Mouse (Mus musculus) hindbrain, embryonic 14.5 days (tissue): ENCODE data around the gene Zdhhc13. TPM values are rescaled to one million over a fixed set of nuclear protein-coding genes. Genes with fewer than 3 reads are reported as not detected.

Experiments used
- ATAC-seq: fragments of 200-750 bp; cut with Nextera tagmentation; 2 replicates; pipeline ENCODE4 v1.8.0; 2017; ENCODE audit warnings: moderate number of reproducible peaks, mild to moderate bottlenecking, moderate TSS enrichment, moderate library complexity; ENCODE audit not compliant: low FRiP score
- DNase-seq: peaks from one replicate; pipeline ENCODE4 v3.0.0-alpha.2; 2015; ENCODE audit warnings: low spot score
- H3K27ac ChIP-seq: fragments of 300-500 bp; sonication (generic); 2 replicates; pipeline ENCODE4 v1.5.1; 2014; ENCODE audit warnings: mild to moderate bottlenecking, moderate library complexity
- H3K27me3 ChIP-seq: fragments of 300-500 bp; sonication (generic); 2 replicates; pipeline ENCODE4 v1.6.1; 2014; ENCODE audit warnings: mild to moderate bottlenecking, low read length, mixed read lengths; ENCODE audit not compliant: control insufficient read depth, insufficient read depth
- H3K36me3 ChIP-seq: fragments of 300-500 bp; sonication (generic); replicated peaks from 2 replicates; pipeline ENCODE4 v1.6.1; 2014; ENCODE audit not compliant: control insufficient read depth, insufficient read depth
- H3K4me1 ChIP-seq: fragments of 300-500 bp; sonication (generic); replicated peaks from 2 replicates; pipeline ENCODE4 v1.6.1; 2014; ENCODE audit warnings: antibody characterized with exemption, low read length, mixed read lengths; ENCODE audit not compliant: control insufficient read depth, insufficient read depth
- H3K4me2 ChIP-seq: fragments of 300-500 bp; sonication (generic); replicated peaks from 2 replicates; pipeline ENCODE4 v1.6.1; 2014; ENCODE audit warnings: mild to moderate bottlenecking, moderate library complexity
- H3K4me3 ChIP-seq: fragments of 300-500 bp; sonication (generic); replicated peaks from 2 replicates; pipeline ENCODE4 v1.5.1; 2014; ENCODE audit warnings: mild to moderate bottlenecking, low read length
- H3K9ac ChIP-seq: fragments of 300-500 bp; sonication (generic); 2 replicates; pipeline ENCODE4 v1.6.1; 2014
- H3K9me3 ChIP-seq: fragments of 300-500 bp; sonication (generic); 2 replicates; pipeline ENCODE4 v1.6.1; 2016; ENCODE audit warnings: low read length; ENCODE audit not compliant: control insufficient read depth
- WGBS: fragments of 180-500 bp; shearing (Covaris S2); extraction: QIAGEN DNeasy Blood & Tissue Kit; methylation state at CpG from one replicate; pipeline ENCODE4 v1.1.7; 2014; 5-methylcytosine and 5-hydroxymethylcytosine counted together
- polyA plus RNA-seq: library from polyadenylated mRNA; unstranded; fragments of >200 nt; fragmentation: Nextera tagmentation; extraction: Ambion mirVana; gene quantifications from 2 replicates; pipeline ENCODE4 v1.2.1, GENCODE M21; 2014

Gene Zdhhc13
- polyA plus RNA-seq, 1 experiment from 2014 or later, result 44.1 TPM

DNA sequence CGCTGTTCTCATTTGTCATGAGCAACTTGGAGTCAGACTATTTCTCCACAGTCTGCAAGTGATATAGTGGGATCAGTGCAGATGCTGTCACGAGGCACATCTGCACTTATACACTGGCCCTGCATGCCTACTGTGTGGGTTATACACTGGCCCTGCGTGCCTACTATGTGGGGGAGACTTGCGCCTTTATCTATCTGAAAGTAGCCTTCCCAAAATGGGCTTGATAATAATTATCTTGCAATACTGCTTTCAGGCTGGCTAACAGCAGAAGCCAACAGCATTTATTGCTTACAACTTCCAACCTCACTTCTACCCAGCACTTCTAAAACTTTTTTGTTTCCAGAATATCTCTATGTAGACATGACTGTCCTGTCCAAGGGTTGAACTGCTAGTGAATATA, 73.0 kb downstream of the Zdhhc13 start:
- Histone ChIP-seq H3K9me3 (no peaks in the 10 kb centered on the region), H3K4me1 (no peaks in the 10 kb centered on the region), H3K27me3 (no peaks in the 10 kb centered on the region), H3K27ac (no peak overlapping the region), H3K9ac (no peak overlapping the region), H3K4me2 (no peak overlapping the region), H3K36me3 (no peaks in the 10 kb centered on the region), H3K4me3 (no peak overlapping the region)
- WGBS, result 85% methylated on average over 4 of the region's 4 CpGs
- ATAC-seq, result no peak
- DNase-seq, result no peak

DNA sequence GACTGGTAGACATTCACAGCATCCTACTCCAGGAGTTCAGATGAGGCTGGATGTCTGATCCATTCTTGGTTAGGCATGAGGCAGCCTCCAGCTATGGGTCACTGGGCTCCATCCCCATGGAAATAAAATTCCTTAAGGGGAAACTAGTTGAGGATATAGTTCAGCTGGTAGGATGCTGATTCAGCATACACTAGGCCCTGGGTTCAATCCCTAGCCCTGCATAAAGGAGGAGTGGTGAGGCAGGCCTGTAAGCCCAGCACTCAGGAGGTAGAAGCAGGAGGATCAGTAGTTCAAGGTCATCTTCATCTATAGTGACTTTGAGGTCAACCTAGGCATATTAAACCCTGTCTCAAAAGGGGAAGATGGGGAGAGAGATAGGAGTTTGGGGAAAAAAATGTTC, 75.4 kb downstream of the Zdhhc13 start:
- H3K4me1 ChIP-seq, result no peaks in the 10 kb centered on the region
- H3K4me3 ChIP-seq, result no peak overlapping the region
- ATAC-seq, result no peak
- no peak for DNase-seq
- H3K9ac ChIP-seq, result no peak overlapping the region
- no peaks in the 10 kb centered on the region for H3K27me3 ChIP-seq
- H3K4me2 ChIP-seq, result no peak overlapping the region
- no peak overlapping the region for H3K27ac ChIP-seq
- no peaks in the 10 kb centered on the region for H3K36me3 ChIP-seq
- H3K9me3 ChIP-seq, result no peaks in the 10 kb centered on the region

DNA sequence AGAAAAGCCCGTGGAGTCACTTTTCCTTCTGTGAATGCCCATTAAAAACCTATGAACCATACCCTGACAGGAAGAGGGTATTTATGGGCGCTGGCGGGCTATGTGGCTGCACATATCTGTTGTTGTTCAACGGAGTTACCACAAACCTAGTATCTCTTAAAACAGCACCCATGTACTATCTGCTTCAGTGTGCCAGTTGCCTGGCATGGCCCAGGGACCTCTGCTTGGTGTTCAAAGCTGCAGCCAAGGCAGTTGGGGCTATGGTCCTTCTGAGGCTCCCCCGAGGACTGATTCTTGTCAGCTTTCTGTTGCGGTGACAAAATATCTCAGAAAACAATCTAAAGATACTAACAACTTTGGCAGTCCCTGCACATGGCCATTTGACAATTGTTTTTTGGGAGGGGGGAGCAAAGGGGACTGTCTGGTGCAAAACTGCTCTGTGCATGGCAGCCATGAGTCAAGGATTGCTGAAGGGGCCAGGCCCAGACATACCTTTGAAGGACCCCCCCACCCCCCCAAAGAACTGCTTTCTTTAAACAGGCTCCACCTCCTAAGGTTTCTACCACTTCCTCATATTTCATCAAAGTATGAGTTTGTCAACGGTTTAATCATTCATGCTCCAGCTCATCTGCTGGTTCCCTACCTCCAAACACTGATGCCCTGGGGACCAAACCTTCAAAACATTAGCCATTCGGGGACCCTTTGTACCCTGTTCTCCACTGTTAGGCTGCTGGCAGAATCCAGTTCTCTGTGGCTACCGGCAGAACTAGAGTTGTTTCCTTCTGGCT, 76.1 kb downstream of the Zdhhc13 start:
- H3K36me3 ChIP-seq, result no peaks in the 10 kb centered on the region
- H3K9ac ChIP-seq, result no peak overlapping the region
- DNase-seq (no peak), ATAC-seq (no peak)
- H3K4me2 ChIP-seq, result no peak overlapping the region
- no peaks in the 10 kb centered on the region for H3K4me1 ChIP-seq
- 92% methylated on average over 9 of the region's 9 CpGs for WGBS
- H3K9me3 ChIP-seq, result no peaks in the 10 kb centered on the region
- no peak overlapping the region for H3K27ac ChIP-seq
- H3K27me3 ChIP-seq, result no peaks in the 10 kb centered on the region
- H3K4me3 ChIP-seq, result no peak overlapping the region

- no peak overlapping the region for H3K9ac ChIP-seq
- H3K27ac ChIP-seq, result no peak overlapping the region
- no peaks in the 10 kb centered on the region for H3K36me3 ChIP-seq
- WGBS, result 91% methylated on average over 18 of the region's 18 CpGs
- no peak overlapping the region for H3K4me2 ChIP-seq
- no peaks in the 10 kb centered on the region for H3K27me3 ChIP-seq
- H3K9me3 ChIP-seq, result no peaks in the 10 kb centered on the region
- no peak for ATAC-seq
- no peaks in the 10 kb centered on the region for H3K4me1 ChIP-seq
- H3K4me3 ChIP-seq, result no peak overlapping the region
- DNase-seq, result no peak
These were observed 78.8 kb downstream of the Zdhhc13 start for GRCm38 (mm10) chr7:48867576-48867975.

DNA sequence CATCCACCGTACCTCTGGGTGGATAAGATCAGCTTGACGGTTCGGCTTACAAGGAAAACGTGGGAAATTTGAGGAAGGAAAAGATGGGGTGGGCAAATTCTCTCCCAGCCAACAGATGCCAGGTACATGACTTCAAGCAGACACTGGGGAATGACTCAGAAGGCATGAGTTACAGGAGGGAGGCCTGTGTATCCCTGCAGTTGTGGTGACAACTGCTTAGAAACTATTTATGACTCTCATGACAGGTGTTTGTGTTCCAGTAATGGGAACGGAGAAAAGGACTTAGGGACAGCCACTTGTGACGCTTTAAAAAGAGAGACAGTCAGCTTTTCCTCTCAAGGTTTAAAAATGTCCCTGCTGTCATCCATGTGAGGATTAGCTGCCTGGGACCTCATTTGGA, 81.3 kb downstream of the Zdhhc13 start:
- Histone ChIP-seq H3K36me3 (0 out of 2 replicates have a peak, but pooled peaks cover 3% of the 10 kb centered on the region), H3K4me2 (no peak overlapping the region), H3K27me3 (no peaks in the 10 kb centered on the region), H3K9ac (no peak overlapping the region), H3K4me3 (no peak overlapping the region), H3K27ac (no peak overlapping the region), H3K9me3 (no peaks in the 10 kb centered on the region), H3K4me1 (no peaks in the 10 kb centered on the region)
- 89% methylated on average over 6 of the region's 6 CpGs for WGBS
- ATAC-seq, result no peak
- no peak for DNase-seq

DNA sequence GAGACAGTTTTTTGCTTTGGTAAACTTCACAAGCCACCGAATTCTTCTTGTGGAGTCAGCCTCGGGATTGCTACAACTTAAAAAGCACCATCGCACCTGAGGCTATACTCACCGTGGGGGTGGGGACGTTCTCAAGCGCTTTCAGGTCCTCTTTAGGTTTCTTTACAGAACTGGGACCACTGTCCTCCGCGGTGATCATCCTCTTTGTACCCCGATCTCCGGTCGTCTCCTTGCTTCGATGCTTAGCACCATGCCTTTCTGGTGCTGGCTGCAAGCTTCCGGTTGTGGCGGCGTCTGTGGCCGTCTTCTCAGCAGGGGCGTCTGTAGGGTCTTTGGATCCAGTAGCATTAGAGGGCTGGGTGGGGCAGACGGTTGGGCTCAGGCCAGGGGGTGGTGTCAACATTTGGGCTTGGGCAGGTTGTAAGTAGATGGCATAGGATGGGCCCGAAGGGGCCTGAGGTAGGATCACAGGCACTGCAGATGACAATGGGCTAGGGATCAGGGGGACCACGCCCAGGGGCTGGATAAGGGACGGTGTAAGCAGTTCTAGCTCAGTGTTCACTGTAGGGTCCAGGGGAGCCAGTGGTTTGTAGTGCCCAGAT, 81.9 kb downstream of the Zdhhc13 start:
- no peak overlapping the region for H3K4me3 ChIP-seq
- H3K4me1 ChIP-seq, result no peaks in the 10 kb centered on the region
- no peaks in the 10 kb centered on the region for H3K9me3 ChIP-seq
- 0 out of 2 replicates have a peak, but pooled peaks cover 3% of the 10 kb centered on the region for H3K36me3 ChIP-seq
- H3K27me3 ChIP-seq, result no peaks in the 10 kb centered on the region
- no peak for ATAC-seq
- H3K9ac ChIP-seq, result no peak overlapping the region
- DNase-seq, result no peak
- 94% methylated on average over 21 of the region's 21 CpGs for WGBS
- no peak overlapping the region for H3K4me2 ChIP-seq
- no peak overlapping the region for H3K27ac ChIP-seq

- Histone ChIP-seq H3K27me3 (no peaks in the 10 kb centered on the region), H3K4me1 (no peaks in the 10 kb centered on the region), H3K4me3 (no peak overlapping the region), H3K9ac (no peak overlapping the region), H3K36me3 (0 out of 2 replicates have a peak, but pooled peaks cover 3% of the 10 kb centered on the region), H3K9me3 (no peaks in the 10 kb centered on the region), H3K27ac (no peak overlapping the region), H3K4me2 (no peak overlapping the region)
- no peak for DNase-seq
- no peak for ATAC-seq
- WGBS, result 93% methylated on average over 11 of the region's 11 CpGs
These were observed 82.5 kb downstream of the Zdhhc13 start for GRCm38 (mm10) chr7:48871292-48871691.

GRCm38 (mm10) chr7:48875096-48875495, 86.3 kb downstream of the Zdhhc13 start:
- Histone ChIP-seq H3K4me1 (no peaks in the 10 kb centered on the region), H3K27me3 (no peaks in the 10 kb centered on the region), H3K27ac (no peak overlapping the region), H3K36me3 (0 out of 2 replicates have a peak, but pooled peaks cover 3% of the 10 kb centered on the region), H3K4me2 (no peak overlapping the region), H3K9ac (no peak overlapping the region), H3K4me3 (no peak overlapping the region), H3K9me3 (no peaks in the 10 kb centered on the region)
- WGBS, result 97% methylated on average over 14 of the region's 14 CpGs
- DNase-seq, result no peak
- ATAC-seq, result no peak

- Histone ChIP-seq H3K9ac (no peak overlapping the region), H3K4me2 (no peak overlapping the region), H3K4me3 (no peak overlapping the region), H3K27me3 (no peaks in the 10 kb centered on the region; the same call in 1 of the 2 replicates), H3K4me1 (peaks cover 5% of the 10 kb centered on the region; the same call in 1 of the 2 replicates), H3K36me3 (0 out of 2 replicates have a peak, but pooled peaks cover 3% of the 10 kb centered on the region), H3K9me3 (no peaks in the 10 kb centered on the region), H3K27ac (no peak overlapping the region)
- WGBS, result 69% methylated on average over 4 of the region's 4 CpGs
- ATAC-seq, result no peak
- DNase-seq, result peak; percentile 77
These were observed 87.7 kb downstream of the Zdhhc13 start for GRCm38 (mm10) chr7:48876526-48876925.
